In genomic region chr17:63849566-63849965, GRCm38 (mm10) we compare ENCODE assay signal across 8 mouse cellular contexts. TPM values are rescaled to one million over a fixed set of nuclear protein-coding genes. Genes with fewer than 3 reads are reported as not detected.
A peak's percentile ranks its signal among the peaks of the same experiment; 100 is the strongest.
DNase-seq lines count a peak whose midpoint lies in the region; ATAC-seq and TF ChIP-seq lines count a peak whose summit lies in the region.

No protein-coding gene starts in this region.

- no peaks in the 10 kb centered on the region for H3K36me3 ChIP-seq in hindbrain, embryonic 16.5 days (ENCODE audit: control insufficient read depth, insufficient read depth, low read length)
- H3K36me3 ChIP-seq in macrophage (ENCODE audit: inconsistent target) = no peaks in the 10 kb centered on the region

- no peak for TF ChIP-seq CTCF in left cerebral cortex, adult 2 months (IDR thresholded peaks at IDR 0.05)

- intact Hi-C loops in left cerebral cortex, adult 2 months (cut with DNase I) = no loop called here

- H3K9ac ChIP-seq in hindbrain, embryonic 16.5 days (ENCODE audit: low read depth, low read length) = peak overlapping the region; percentile 88

- no peaks in the 10 kb centered on the region for H3K79me2 ChIP-seq in macrophage (ENCODE audit: inconsistent target)

- DNase-seq in WW6 (ENCODE audit: low read depth, low spot score) = peak; percentile 61
- DNase-seq in cerebellum, postnatal 4 days (ENCODE audit: low spot score in 2 of 2) = peak; percentile 65 to 82
- peak; percentile 89 for DNase-seq in gastrocnemius, adult 18-20 months (ENCODE audit: low spot score)
- peak; percentile 80 to 81 for DNase-seq in left cerebral cortex, adult 2 months (ENCODE audit: extremely low spot score in 1 of 2, low spot score in 2 of 2)
- DNase-seq in right cerebral cortex, adult 2 months (ENCODE audit: low spot score in 2 of 2) = peak; percentile 76 to 85
- peak; percentile 73 to 89 for DNase-seq in urinary bladder, postnatal 36 days (ENCODE audit: low spot score in 2 of 2)

- H3K4me2 ChIP-seq in hindbrain, embryonic 16.5 days (ENCODE audit: low read length) = peak overlapping the region; percentile 73

- peak overlapping the region; percentile 74; the same call in 1 of the 2 replicates for H3K27ac ChIP-seq in hindbrain, embryonic 16.5 days (ENCODE audit: low read depth, low read length)
- H3K27ac ChIP-seq in left cerebral cortex, adult 2 months = peak overlapping the region; percentile 86
- no peak overlapping the region for H3K27ac ChIP-seq in macrophage

- H3K4me1 ChIP-seq in hindbrain, embryonic 16.5 days (ENCODE audit: control insufficient read depth, insufficient read depth, low read depth, low read length) = peaks cover 4% of the 10 kb centered on the region; the same call in 1 of the 2 replicates

- H3K9me3 ChIP-seq in hindbrain, embryonic 16.5 days (ENCODE audit: control insufficient read depth, low read length) = no peaks in the 10 kb centered on the region

- peak; percentile 100 for ATAC-seq in hindbrain, embryonic 16.5 days

- H3K27me3 ChIP-seq in hindbrain, embryonic 16.5 days (replicated peaks; ENCODE audit: control insufficient read depth, insufficient read depth, low read length) = no peaks in the 10 kb centered on the region

- H3K4me3 ChIP-seq in hindbrain, embryonic 16.5 days (ENCODE audit: low read length) = peak overlapping the region; percentile 72
- H3K4me3 ChIP-seq in left cerebral cortex, adult 2 months = peak overlapping the region; percentile 74
- H3K4me3 ChIP-seq in macrophage (ENCODE audit: inconsistent target) = peak overlapping the region; percentile 32

- 1% methylated on average over 19 of the region's 22 CpGs for WGBS in hindbrain, embryonic 16.5 days
- WGBS in macrophage (ENCODE audit: missing documents) = 2% methylated on average over 22 of the region's 22 CpGs

RNA-seq across cellular contexts. Expression of gene Fer, which starts 13.3 kb away (rescaled TPM):
- 10 to 100 TPM; 12.2 to 14.4 TPM for total RNA-seq in gastrocnemius, adult 18-20 months (2021)
- 33.4 and 35.9 TPM in 2 replicates for polyA plus RNA-seq in hindbrain, embryonic 16.5 days (2015; fragmentation: Nextera tagmentation; extraction: Ambion mirVana)
- 10 to 100 TPM; 30.0 to 30.9 TPM for total RNA-seq in left cerebral cortex, adult 2 months (2021)
- 100 to 1,000 TPM in 11 of 26 experiments, 10 to 100 TPM in 15; 33.0 to 154 (median 85.1) TPM for total RNA-seq in macrophage (2018; cell fraction: chromatin; rRNA removed)
- 10 to 100 TPM; 15.8 to 21.8 (median 18.8) TPM for total RNA-seq in macrophage (2018; cell fraction: cytosol; rRNA removed)
- total RNA-seq in macrophage (2018; cell fraction: nucleus; rRNA removed) = 100 to 1,000 TPM in 1 of 26 experiments, 10 to 100 TPM in 25; 15.9 to 101 (median 40.4) TPM
- 13.5 to 24.8 TPM (median 20.7 TPM) in 3 replicates for polyA plus RNA-seq in macrophage (2018)

RNA-seq across cellular contexts. Expression of gene A930002H24Rik, which starts 14.0 kb away (rescaled TPM):
- total RNA-seq in gastrocnemius, adult 18-20 months (2021) = not detected
- polyA plus RNA-seq in hindbrain, embryonic 16.5 days (2015; fragmentation: Nextera tagmentation; extraction: Ambion mirVana) = 2.8 and 3.3 TPM in 2 replicates
- total RNA-seq in left cerebral cortex, adult 2 months (2021) = not detected
- 1 to 10 TPM in 14 of 26 experiments, not detected in 12; 1.5 to 8.7 (median 3.1) TPM for total RNA-seq in macrophage (2018; cell fraction: chromatin; rRNA removed)
- 1 to 10 TPM in 2 of 26 experiments, under 1 TPM in 14, not detected in 10; 0.32 to 2.1 (median 0.77) TPM for total RNA-seq in macrophage (2018; cell fraction: cytosol; rRNA removed)
- 1 to 10 TPM in 21 of 26 experiments, not detected in 5; 1.5 to 7.7 (median 3.7) TPM for total RNA-seq in macrophage (2018; cell fraction: nucleus; rRNA removed)
- not detected in 3 replicates for polyA plus RNA-seq in macrophage (2018)
